Mouse (Mus musculus) heart, postnatal 14 days (tissue): Measurements from ENCODE around the gene Senp6. TPM values are rescaled to one million over a fixed set of nuclear protein-coding genes. Genes with fewer than 3 reads are reported as not detected.
A peak's percentile ranks its signal among the peaks of the same experiment; 100 is the strongest.
"Not testable (repeated sequence)": the region's sequence is repeated elsewhere in the genome, so short reads cannot be mapped to it uniquely, and the experiment has no call there.

ENCODE experiments used
- DNase-seq, 2 experiments: peaks; one replicate each; pipeline ENCODE4 v3.0.0; 2021 to 2022
- intact Hi-C: fragments of 180-260 bp; cut with DNase I; formaldehyde crosslinking; loops from one replicate; pipeline ENCODE4 v1.15.1; 2025
- long read RNA-seq, 2 experiments: library from polyadenylated mRNA; stranded (forward); transcript quantifications; one replicate each; pipeline ENCODE4 v2.0.0; 2021
- total RNA-seq, 2 experiments: library from RNA; stranded (reverse); gene quantifications; 2 replicates each; pipeline ENCODE4 v1.2.3; 2021

The Senp6 gene
- total RNA-seq: 10 to 100 TPM; 70.6 to 72.0 TPM
- long read RNA-seq, experiment 1, full-length matches to known transcripts: 26 of 51 reads
- long read RNA-seq, experiment 1, partial matches to known transcripts: 5 of 51 reads
- long read RNA-seq, experiment 1, other reads (novel, unspliced or antisense): 20 of 51 reads
- long read RNA-seq, experiment 2, full-length matches to known transcripts: 20 of 42 reads
- long read RNA-seq, experiment 2, partial matches to known transcripts: 2 of 42 reads
- long read RNA-seq, experiment 2, other reads (novel, unspliced or antisense): 20 of 42 reads

- peak; percentile 80 to 86 for DNase-seq
- intact Hi-C loops: loop anchor here (5.0 kb wide), 1 partner anchor 101 kb away; the partner anchor contains the start of gene Myo6
Observed at GRCm38 (mm10) chr9:80066367-80067220, at the start of gene Senp6. TSS of gene Senp6 (plus strand) at chr9:80066903.

GRCm38 (mm10) chr9:80020429-80020828, 46.3 kb upstream of the Senp6 start:
- DNase-seq: no peak
- intact Hi-C loops: no loop called here

GRCm38 (mm10) chr9:80021648-80022047, 45.1 kb upstream of the Senp6 start:
- intact Hi-C loops: no loop called here
- no peak for DNase-seq

GRCm38 (mm10) chr9:80022821-80023220, 43.9 kb upstream of the Senp6 start:
- intact Hi-C loops: no loop called here
- no peak for DNase-seq

GRCm38 (mm10) chr9:80025347-80025746, 41.4 kb upstream of the Senp6 start:
- intact Hi-C loops: loop anchor here (5.0 kb wide), 1 partner anchor 1238 kb away; no protein-coding TSS in a partner anchor

GRCm38 (mm10) chr9:80026017-80026416, 40.7 kb upstream of the Senp6 start:
- intact Hi-C loops: loop anchor here (5.0 kb wide), 1 partner anchor 1239 kb away; no protein-coding TSS in a partner anchor
- DNase-seq: peak; percentile 51 to 84

More at GRCm38 (mm10) chr9:80025347-80025746, 41.4 kb upstream of the Senp6 start:
- DNase-seq: not testable (repeated sequence)

GRCm38 (mm10) chr9:80026581-80027021, 40.1 kb upstream of the Senp6 start:
- DNase-seq: no peak
- intact Hi-C loops: loop anchor here (5.0 kb wide), 1 partner anchor 1239 kb away; no protein-coding TSS in a partner anchor

GRCm38 (mm10) chr9:80037262-80037996, 29.3 kb upstream of the Senp6 start:
- intact Hi-C loops: no loop called here
- DNase-seq: no peak

- DNase-seq: no peak
- intact Hi-C loops: no loop called here
Observed at GRCm38 (mm10) chr9:80037997-80038383, 28.7 kb upstream of the Senp6 start.

- intact Hi-C loops: no loop called here
- no peak for DNase-seq
Observed at GRCm38 (mm10) chr9:80039296-80039815, 27.3 kb upstream of the Senp6 start.

GRCm38 (mm10) chr9:80044301-80044700, 22.4 kb upstream of the Senp6 start:
- intact Hi-C loops, DNase-seq: not testable (repeated sequence)

- intact Hi-C loops, DNase-seq: not testable (repeated sequence)
Observed at GRCm38 (mm10) chr9:80049271-80049670, 17.4 kb upstream of the Senp6 start.

GRCm38 (mm10) chr9:80052951-80053350, 13.8 kb upstream of the Senp6 start:
- intact Hi-C loops: no loop called here

GRCm38 (mm10) chr9:80057690-80058089, 9.0 kb upstream of the Senp6 start:
- DNase-seq: no peak

More at GRCm38 (mm10) chr9:80052951-80053350, 13.8 kb upstream of the Senp6 start:
- no peak for DNase-seq

GRCm38 (mm10) chr9:80065495-80065894, 1.2 kb upstream of the Senp6 start:
- intact Hi-C loops: loop anchor here (5.0 kb wide), 1 partner anchor 102 kb away; the partner anchor contains the start of gene Myo6

More at GRCm38 (mm10) chr9:80057690-80058089, 9.0 kb upstream of the Senp6 start:
- intact Hi-C loops: no loop called here

GRCm38 (mm10) chr9:80067221-80068027, 721 bp downstream of the Senp6 start:
- DNase-seq: peak; percentile 74 to 77
- intact Hi-C loops: loop anchor here (5.0 kb wide), 1 partner anchor 100 kb away; the partner anchor contains the start of gene Myo6

More at GRCm38 (mm10) chr9:80065495-80065894, 1.2 kb upstream of the Senp6 start:
- DNase-seq: not testable (repeated sequence)

GRCm38 (mm10) chr9:80068028-80068515, 1.4 kb downstream of the Senp6 start:
- DNase-seq: no peak
- intact Hi-C loops: loop anchor here (5.0 kb wide), 1 partner anchor 99 kb away; the partner anchor contains the start of gene Myo6

- no peak for DNase-seq
- intact Hi-C loops: loop anchor here (5.0 kb wide), 1 partner anchor 98 kb away; the partner anchor contains the start of gene Myo6
Observed at GRCm38 (mm10) chr9:80068735-80069315, 2.1 kb downstream of the Senp6 start.
